Mouse (Mus musculus) lung, postnatal 10 days (tissue): Measurements from ENCODE around the gene Upf2.
"Not testable (repeated sequence)": the region's sequence is repeated elsewhere in the genome, so short reads cannot be mapped to it uniquely, and the experiment has no call there.

Source experiments
- DNase-seq: peaks from one replicate; pipeline ENCODE4 v3.0.0; 2021

The Upf2 gene

GRCm38 (mm10) chr2:6072685-6073260 lies 121.5 kb downstream of the Upf2 start:
- no peak for DNase-seq

- peak; percentile 49 for DNase-seq
Observed at GRCm38 (mm10) chr2:6074891-6075529, 123.7 kb downstream of the Upf2 start.

- no peak for DNase-seq
Observed at GRCm38 (mm10) chr2:6075530-6075896, 124.2 kb downstream of the Upf2 start.

GRCm38 (mm10) chr2:6080037-6080436 lies 128.8 kb downstream of the Upf2 start:
- DNase-seq = no peak

- peak; percentile 54 for DNase-seq
Observed at GRCm38 (mm10) chr2:6081108-6081507, 129.8 kb downstream of the Upf2 start.

GRCm38 (mm10) chr2:6082615-6083014 lies 131.3 kb downstream of the Upf2 start:
- DNase-seq = no peak

GRCm38 (mm10) chr2:6083696-6084095 lies 132.4 kb downstream of the Upf2 start:
- DNase-seq = peak; percentile 61

- no peak for DNase-seq
Observed at GRCm38 (mm10) chr2:6085622-6086530, 134.6 kb downstream of the Upf2 start.

GRCm38 (mm10) chr2:6087151-6087550 lies 135.9 kb downstream of the Upf2 start:
- peak; percentile 12 for DNase-seq

- DNase-seq = not testable (repeated sequence)
Observed at GRCm38 (mm10) chr2:6089941-6090340, 138.7 kb downstream of the Upf2 start.

GRCm38 (mm10) chr2:6097113-6097716 lies 145.9 kb downstream of the Upf2 start:
- no peak for DNase-seq

- DNase-seq = peak; percentile 82
Observed at GRCm38 (mm10) chr2:6098924-6099323, 147.7 kb downstream of the Upf2 start.

- no peak for DNase-seq
Observed at GRCm38 (mm10) chr2:6099443-6099842, 148.2 kb downstream of the Upf2 start.

GRCm38 (mm10) chr2:6100027-6100749 lies 148.9 kb downstream of the Upf2 start:
- DNase-seq = peak; percentile 53

- no peak for DNase-seq
Observed at GRCm38 (mm10) chr2:6100755-6101154, 149.5 kb downstream of the Upf2 start.

GRCm38 (mm10) chr2:6105437-6105836 lies 154.2 kb downstream of the Upf2 start:
- no peak for DNase-seq
